Comparison of ENCODE assay signal across 8 mouse cellular contexts in the genomic region with DNA sequence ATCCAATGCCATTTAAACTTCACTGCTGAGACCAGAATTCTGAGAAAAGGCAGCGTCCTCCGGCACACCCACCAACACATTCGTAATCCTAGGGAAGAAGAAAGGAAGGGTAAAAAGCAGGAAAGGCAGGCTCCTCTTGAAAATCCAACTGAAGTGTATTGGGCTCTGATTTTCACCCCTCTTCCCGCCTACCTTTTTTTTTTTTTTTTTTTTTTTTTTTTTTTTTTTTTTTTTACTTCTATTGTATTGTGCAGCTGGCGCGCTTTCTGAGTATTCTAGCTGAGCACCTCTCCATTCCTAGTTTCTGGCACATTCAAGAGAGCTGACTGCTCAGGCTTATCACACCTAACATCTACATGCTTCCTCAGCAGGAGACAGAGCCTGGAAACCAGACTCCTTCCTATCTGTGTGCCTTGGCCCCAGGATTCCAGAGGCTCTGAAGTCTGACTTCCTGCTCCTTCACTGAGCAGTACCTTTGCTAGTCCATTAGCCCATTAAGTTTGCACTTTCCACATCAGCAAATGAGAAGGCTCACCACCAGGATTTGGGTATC. TPM values are rescaled to one million over a fixed set of nuclear protein-coding genes. Genes with fewer than 3 reads are reported as not detected.
DNase-seq lines count a peak whose midpoint lies in the region; ATAC-seq and TF ChIP-seq lines count a peak whose summit lies in the region.

No protein-coding gene starts in this region.

- TF ChIP-seq CTCF in olfactory bulb, adult 2 months (IDR thresholded peaks at IDR 0.05; ENCODE audit: insufficient read depth, low read depth, low read length): no peak

- H3K9me3 ChIP-seq in kidney, embryonic 15.5 days (replicated peaks): no peaks in the 10 kb centered on the region
- no peaks in the 10 kb centered on the region for H3K9me3 ChIP-seq in limb, embryonic 12.5 days

- H3K36me3 ChIP-seq in kidney, embryonic 15.5 days: no peaks in the 10 kb centered on the region
- no peaks in the 10 kb centered on the region for H3K36me3 ChIP-seq in limb, embryonic 12.5 days

- TF ChIP-seq POLR2A in olfactory bulb, adult 2 months (IDR thresholded peaks at IDR 0.05; ENCODE audit: insufficient read depth, low read depth, low read length): no peak

- no peak for DNase-seq in kidney, adult 9 months
- DNase-seq in T-cell, adult 2 months (ENCODE audit: low spot score): peak; percentile 2
- peak; percentile 46 for DNase-seq in heart, adult 8-10 months (ENCODE audit: low spot score)
- DNase-seq in frontal cortex, postnatal 25 days (ENCODE audit: low spot score in 2 of 2): no peak
- DNase-seq in cerebellum, postnatal 4 days (ENCODE audit: low spot score in 2 of 2): no peak

- peak overlapping the region; percentile 95 for H3K4me2 ChIP-seq in kidney, embryonic 15.5 days
- H3K4me2 ChIP-seq in limb, embryonic 12.5 days: peak overlapping the region; percentile 91

- no peak overlapping the region for H3K27ac ChIP-seq in kidney, embryonic 15.5 days
- H3K27ac ChIP-seq in limb, embryonic 12.5 days: no peak overlapping the region
- H3K27ac ChIP-seq in olfactory bulb, adult 2 months (ENCODE audit: insufficient read depth, low read depth, low read length): peak overlapping the region; percentile 80

- H3K4me1 ChIP-seq in kidney, embryonic 15.5 days: peaks cover 24% of the 10 kb centered on the region
- peaks cover 18% of the 10 kb centered on the region; the same call in 1 of the 2 replicates for H3K4me1 ChIP-seq in limb, embryonic 12.5 days (replicated peaks)
- H3K4me1 ChIP-seq in olfactory bulb, adult 2 months (ENCODE audit: control insufficient read depth, insufficient read depth, low read length): peaks cover 5% of the 10 kb centered on the region

- peaks cover 19% of the 10 kb centered on the region; the same call in 1 of the 2 replicates for H3K27me3 ChIP-seq in kidney, embryonic 15.5 days
- peaks cover 34% of the 10 kb centered on the region for H3K27me3 ChIP-seq in limb, embryonic 12.5 days

- 5% methylated on average over 6 of the region's 6 CpGs for WGBS in kidney, embryonic 15.5 days
- WGBS in limb, embryonic 12.5 days: 11% methylated on average over 6 of the region's 6 CpGs
- WGBS in olfactory bulb, adult 2 months: 2% methylated on average over 6 of the region's 6 CpGs

- no peak for ATAC-seq in kidney, embryonic 15.5 days (replicated peaks; ENCODE audit: low FRiP score)
- no peak for ATAC-seq in limb, embryonic 12.5 days (ENCODE audit: insufficient number of reproducible peaks, insufficient read depth, low FRiP score, low TSS enrichment, low read depth)

- peak overlapping the region; percentile 60 for H3K4me3 ChIP-seq in kidney, embryonic 15.5 days (replicated peaks)
- H3K4me3 ChIP-seq in limb, embryonic 12.5 days (replicated peaks): peak overlapping the region; percentile 53
- peak overlapping the region; percentile 85 for H3K4me3 ChIP-seq in olfactory bulb, adult 2 months (ENCODE audit: insufficient read depth, low read depth, low read length)

- H3K9ac ChIP-seq in kidney, embryonic 15.5 days: peak overlapping the region; percentile 38; the same call in 1 of the 2 replicates
- peak overlapping the region; percentile 52; the same call in 1 of the 2 replicates for H3K9ac ChIP-seq in limb, embryonic 12.5 days (replicated peaks)

RNA-seq across cellular contexts. Expression of a gene that starts 1.0 kb away (rescaled TPM):
- 3.0 and 3.2 TPM in 2 replicates for polyA plus RNA-seq in kidney, embryonic 15.5 days (2015; fragmentation: Nextera tagmentation; extraction: Ambion mirVana)
- total RNA-seq in heart, adult 8-10 months (2022): 1 to 10 TPM; 5.4 to 7.6 (median 6.5) TPM
- 3.7 and 3.8 TPM in 2 replicates for polyA plus RNA-seq in limb, embryonic 12.5 days (2016; fragmentation: Nextera tagmentation; extraction: Ambion mirVana)
- not detected in 2 replicates for polyA plus RNA-seq in olfactory bulb, adult 2 months (2012; ENCODE audit: insufficient read depth, insufficient read length, low replicate concordance, missing spikeins)

Comparison
In these comparisons a context has a peak if more than half of its experiments do, and no peak if none do; other contexts are left out.
1. DNase-seq: peak in T-cell, adult 2 months (single experiment) and heart, adult 8-10 months (single experiment); none in kidney, adult 9 months (single experiment), frontal cortex, postnatal 25 days (0 of 2) and cerebellum, postnatal 4 days (0 of 2).
2. Peak in every context shown above with its lines, with median percentiles within 50 percentile points of each other: H3K4me3 ChIP-seq.